Mouse (Mus musculus) embryonic facial prominence, embryonic 10.5 days (tissue): ENCODE measurements around the gene Gm45717. TPM values are rescaled to one million over a fixed set of nuclear protein-coding genes. Genes with fewer than 3 reads are reported as not detected.
"Not testable (repeated sequence)": the region's sequence is repeated elsewhere in the genome, so short reads cannot be mapped to it uniquely, and the experiment has no call there.

Experiments used
- DNase-seq: peaks from one replicate; pipeline ENCODE4 v3.0.0-alpha.2; 2017; ENCODE audit warnings: low spot score
- H3K27ac ChIP-seq: fragments of 300-500 bp; sonication (generic); replicated peaks from 2 replicates; pipeline ENCODE4 v1.5.1; 2016; ENCODE audit warnings: mild to moderate bottlenecking
- H3K27me3 ChIP-seq: fragments of 300-500 bp; sonication (generic); replicated peaks from 2 replicates; pipeline ENCODE4 v1.6.1; 2016; ENCODE audit warnings: low read depth, mild to moderate bottlenecking; ENCODE audit not compliant: poor library complexity, severe bottlenecking
- H3K36me3 ChIP-seq: fragments of 300-500 bp; sonication (generic); replicated peaks from 2 replicates; pipeline ENCODE4 v1.6.1; 2016; ENCODE audit warnings: mild to moderate bottlenecking, moderate library complexity
- H3K4me1 ChIP-seq: fragments of 300-500 bp; sonication (generic); 2 replicates; pipeline ENCODE4 v1.6.1; 2016
- H3K4me3 ChIP-seq: fragments of 300-500 bp; sonication (generic); 2 replicates; pipeline ENCODE4 v1.5.1; 2016; ENCODE audit warnings: mild to moderate bottlenecking, moderate library complexity
- H3K9me3 ChIP-seq: fragments of 300-500 bp; sonication (generic); 2 replicates; pipeline ENCODE4 v1.6.1; 2016; ENCODE audit warnings: mild to moderate bottlenecking
- WGBS: fragments of 180-500 bp; shearing (Covaris S2); methylation state at CpG from one replicate; pipeline ENCODE4 v1.1.7; 2016; 5-methylcytosine and 5-hydroxymethylcytosine counted together
- polyA plus RNA-seq: library from polyadenylated mRNA; unstranded; fragments of >200 nt; fragmentation: Nextera tagmentation; extraction: Ambion mirVana; gene quantifications from 2 replicates; pipeline ENCODE4 v1.2.1, GENCODE M21; 2016

The Gm45717 gene
- polyA plus RNA-seq, 1 experiment from 2014 or later, result 0.52 TPM

GRCm38 (mm10) chr7:140982971-140983370 is 27.2 kb upstream of the Gm45717 start:
- no peaks in the 10 kb centered on the region for H3K36me3 ChIP-seq
- no peak overlapping the region for H3K4me3 ChIP-seq
- H3K27me3 ChIP-seq, result no peaks in the 10 kb centered on the region
- WGBS, result 91% methylated on average over 7 of the region's 7 CpGs
- no peak for DNase-seq
- no peaks in the 10 kb centered on the region for H3K9me3 ChIP-seq
- no peak overlapping the region for H3K27ac ChIP-seq
- no peaks in the 10 kb centered on the region for H3K4me1 ChIP-seq

DNA sequence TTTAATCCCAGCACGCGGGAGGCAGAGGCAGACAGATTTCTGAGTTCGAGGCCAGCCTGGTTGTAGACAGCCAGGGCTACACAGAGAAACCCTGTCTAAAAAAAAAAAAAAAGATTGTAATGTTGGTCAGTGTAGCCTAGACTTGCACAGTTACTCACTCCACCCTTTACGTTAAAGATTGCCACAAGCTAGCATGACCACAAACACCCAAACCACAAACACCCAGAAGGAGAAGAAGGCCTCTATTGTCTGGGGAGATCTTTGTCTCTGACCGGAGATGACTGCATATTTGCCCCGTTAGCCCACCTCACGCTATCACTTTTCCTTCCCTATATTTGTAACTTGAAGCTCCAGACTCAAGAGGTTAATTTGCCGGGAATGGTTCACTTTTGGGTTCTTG is 26.0 kb upstream of the Gm45717 start:
- no peaks in the 10 kb centered on the region for H3K36me3 ChIP-seq

DNA sequence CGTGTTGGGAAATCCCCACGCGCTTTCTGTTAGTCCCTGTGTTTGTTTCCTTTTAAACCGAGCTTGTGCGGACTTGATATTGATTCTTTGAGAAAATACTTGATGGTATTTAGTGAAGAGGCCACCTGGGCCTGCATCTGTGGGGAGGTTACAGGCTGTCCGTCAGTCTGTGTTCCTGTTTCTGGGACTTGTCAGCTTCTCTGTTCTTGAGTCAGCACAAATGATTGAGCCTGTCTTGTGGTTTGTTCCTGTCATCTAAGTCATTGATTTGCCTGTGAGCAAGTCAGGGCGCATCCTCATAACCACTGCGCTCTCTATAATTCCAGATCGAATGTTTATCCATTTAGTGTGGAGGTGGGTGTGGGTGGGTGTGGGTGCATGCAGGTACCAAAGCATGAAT is 21.0 kb upstream of the Gm45717 start:
- WGBS, result 89% methylated on average over 9 of the region's 9 CpGs
- not testable (repeated sequence) for DNase-seq, H3K4me3 ChIP-seq, H3K36me3 ChIP-seq, H3K27ac ChIP-seq, H3K9me3 ChIP-seq
- Histone ChIP-seq H3K27me3 (peaks cover 12% of the 10 kb centered on the region; the same call in 1 of the 2 replicates), H3K4me1 (peaks cover 23% of the 10 kb centered on the region)

More for the DNA sequence above, 26.0 kb upstream of the Gm45717 start:
- WGBS, result 91% methylated on average over 8 of the region's 8 CpGs
- Histone ChIP-seq H3K4me1 (no peaks in the 10 kb centered on the region), H3K27ac (no peak overlapping the region), H3K27me3 (no peaks in the 10 kb centered on the region), H3K9me3 (no peaks in the 10 kb centered on the region), H3K4me3 (no peak overlapping the region)
- DNase-seq, result no peak

DNA sequence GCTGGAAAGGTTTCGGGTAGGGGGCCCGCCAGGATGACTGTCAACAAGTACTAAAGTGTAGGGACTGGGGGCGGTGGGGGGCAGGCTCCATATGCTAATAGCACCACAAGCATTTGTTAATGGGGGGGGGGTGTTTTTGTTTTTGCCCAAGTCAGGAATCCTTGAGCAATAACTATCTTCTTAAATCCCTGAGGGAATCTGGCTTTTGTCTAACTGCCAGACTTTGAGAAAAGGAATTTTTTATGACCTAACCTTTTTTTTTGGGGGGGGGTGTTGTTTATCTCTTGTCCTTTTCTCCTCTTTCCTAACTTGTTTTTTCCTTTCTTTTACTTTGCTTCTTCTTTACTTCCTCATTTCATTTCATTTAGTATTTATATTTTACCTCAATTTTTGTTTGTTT is 19.7 kb upstream of the Gm45717 start:
- Histone ChIP-seq H3K27me3 (peaks cover 19% of the 10 kb centered on the region), H3K9me3 (no peaks in the 10 kb centered on the region), H3K36me3 (no peaks in the 10 kb centered on the region), H3K4me1 (peaks cover 36% of the 10 kb centered on the region), H3K4me3 (no peak overlapping the region), H3K27ac (no peak overlapping the region)
- no peak for DNase-seq
- 24% methylated on average over 3 of the region's 3 CpGs for WGBS

DNA sequence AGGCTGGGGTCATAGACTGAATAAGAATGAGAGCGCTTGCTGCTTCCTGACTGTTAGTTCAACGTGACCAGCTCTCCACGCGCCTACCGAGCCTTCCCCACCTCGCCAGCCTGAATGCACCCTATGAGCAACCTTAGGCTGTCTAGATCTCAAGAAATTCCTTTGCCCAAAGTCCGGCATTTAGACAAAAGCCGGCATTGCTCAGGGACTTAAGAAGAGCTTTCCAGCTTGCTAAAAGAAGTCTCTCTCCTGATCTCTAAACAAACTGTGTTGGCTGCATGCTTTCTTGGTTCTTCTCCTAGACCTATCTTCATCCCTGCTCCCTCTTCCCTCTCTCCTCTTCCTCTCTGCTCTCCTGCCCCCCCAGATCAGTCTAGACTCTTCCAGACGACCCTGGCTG is 19.2 kb upstream of the Gm45717 start:
- Histone ChIP-seq H3K4me3 (0 out of 2 replicates have a peak overlapping the region, but pooled peaks have one; percentile 3), H3K27ac (0 out of 2 replicates have a peak overlapping the region, but pooled peaks have one; percentile 37), H3K27me3 (peaks cover 24% of the 10 kb centered on the region), H3K4me1 (peaks cover 38% of the 10 kb centered on the region), H3K9me3 (no peaks in the 10 kb centered on the region), H3K36me3 (no peaks in the 10 kb centered on the region)
- DNase-seq, result no peak
- 13% methylated on average over 9 of the region's 9 CpGs for WGBS

- WGBS, result 37% methylated on average over 14 of the region's 14 CpGs
- peak overlapping the region; percentile 54; the same call in 1 of the 2 replicates for H3K27ac ChIP-seq
- H3K27me3 ChIP-seq, result peaks cover 36% of the 10 kb centered on the region
- H3K9me3 ChIP-seq, result no peaks in the 10 kb centered on the region
- H3K36me3 ChIP-seq, result no peaks in the 10 kb centered on the region
- peaks cover 41% of the 10 kb centered on the region for H3K4me1 ChIP-seq
- no peak for DNase-seq
- no peak overlapping the region for H3K4me3 ChIP-seq
These were observed 17.8 kb upstream of the Gm45717 start for GRCm38 (mm10) chr7:140973396-140974165.

DNA sequence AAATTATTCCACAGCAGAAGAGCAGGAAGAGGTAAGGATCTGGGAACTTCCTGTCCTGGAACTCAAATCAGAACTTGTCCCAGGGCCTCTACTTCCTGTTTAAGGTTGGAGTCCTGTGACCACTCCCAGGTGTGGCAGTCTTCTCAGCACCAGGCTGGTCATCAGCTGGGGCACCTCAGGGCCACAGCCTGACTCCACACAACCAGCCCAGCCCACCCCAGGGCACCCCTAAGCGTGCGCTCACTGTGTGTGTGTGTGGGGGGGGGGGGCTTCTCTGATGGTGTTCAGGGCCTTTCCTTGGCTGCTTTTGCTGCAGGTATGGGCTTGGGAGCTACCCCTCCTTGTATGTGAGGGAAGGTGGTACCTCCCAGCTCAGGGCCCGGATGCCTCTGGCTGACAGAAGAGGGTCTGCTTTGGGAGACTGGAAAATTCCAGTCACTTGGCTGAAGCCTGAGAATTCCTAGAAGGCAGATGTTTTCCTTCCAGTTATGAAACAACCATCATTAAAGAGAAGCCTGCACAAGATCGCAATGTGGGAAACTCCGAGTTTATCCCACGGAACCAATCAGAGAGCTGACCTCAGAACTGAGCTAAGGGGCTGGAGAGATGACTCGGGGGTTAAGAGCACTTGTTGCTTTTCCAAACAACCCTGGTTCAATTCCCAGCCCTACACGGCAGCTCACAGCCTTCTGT is 15.9 kb upstream of the Gm45717 start:
- WGBS, result 84% methylated on average over 8 of the region's 8 CpGs
- no peaks in the 10 kb centered on the region for H3K36me3 ChIP-seq
- no peak overlapping the region; the same call in 1 of the 2 replicates for H3K27ac ChIP-seq
- peaks cover 36% of the 10 kb centered on the region for H3K27me3 ChIP-seq
- H3K4me1 ChIP-seq, result peaks cover 55% of the 10 kb centered on the region
- no peak overlapping the region for H3K4me3 ChIP-seq
- DNase-seq, result no peak
- H3K9me3 ChIP-seq, result no peaks in the 10 kb centered on the region

DNA sequence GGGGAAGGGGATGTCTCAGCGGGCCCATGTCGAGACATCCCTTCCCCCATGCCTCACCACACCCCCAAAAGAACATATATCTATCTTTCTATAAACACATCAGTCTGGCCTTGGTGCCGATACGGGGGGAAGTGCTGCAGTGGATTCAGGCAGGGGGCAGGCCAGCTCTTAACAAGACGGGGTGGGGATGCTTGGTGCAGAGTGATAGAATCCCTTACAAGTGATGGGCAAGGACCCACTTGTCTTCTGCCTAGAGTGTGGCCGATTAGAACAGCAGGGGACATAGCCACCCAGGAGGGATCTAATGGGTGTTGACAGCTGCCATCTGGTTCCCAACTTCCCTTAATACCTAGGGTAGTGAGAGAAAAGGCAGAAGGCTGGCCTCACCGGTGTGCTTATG is 15.2 kb upstream of the Gm45717 start:
- Histone ChIP-seq H3K27me3 (peaks cover 36% of the 10 kb centered on the region), H3K9me3 (no peaks in the 10 kb centered on the region), H3K36me3 (no peaks in the 10 kb centered on the region), H3K27ac (no peak overlapping the region), H3K4me1 (peaks cover 55% of the 10 kb centered on the region), H3K4me3 (no peak overlapping the region)
- WGBS, result 55% methylated on average over 7 of the region's 7 CpGs
- DNase-seq, result no peak

DNA sequence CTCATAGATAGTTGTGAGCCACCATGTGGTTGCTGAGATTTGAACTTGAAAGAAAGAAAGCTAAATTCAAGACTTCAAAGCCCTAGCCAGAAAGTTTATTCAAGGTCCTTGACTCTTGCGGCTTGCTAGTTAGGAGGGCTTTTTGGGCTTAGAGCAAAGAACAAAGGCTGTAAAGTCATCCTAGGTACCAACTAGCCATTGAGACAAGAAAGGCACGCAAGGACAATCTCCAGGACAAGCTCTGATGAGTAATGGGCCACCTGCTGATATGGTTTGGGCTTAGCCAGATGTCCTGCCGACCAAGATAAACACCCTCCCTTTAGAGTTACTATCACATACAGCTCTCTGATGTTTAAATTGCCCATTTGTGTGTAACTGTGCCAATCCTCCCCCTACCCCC is 13.0 kb upstream of the Gm45717 start:
- 25% methylated on average over 3 of the region's 3 CpGs for WGBS

DNA sequence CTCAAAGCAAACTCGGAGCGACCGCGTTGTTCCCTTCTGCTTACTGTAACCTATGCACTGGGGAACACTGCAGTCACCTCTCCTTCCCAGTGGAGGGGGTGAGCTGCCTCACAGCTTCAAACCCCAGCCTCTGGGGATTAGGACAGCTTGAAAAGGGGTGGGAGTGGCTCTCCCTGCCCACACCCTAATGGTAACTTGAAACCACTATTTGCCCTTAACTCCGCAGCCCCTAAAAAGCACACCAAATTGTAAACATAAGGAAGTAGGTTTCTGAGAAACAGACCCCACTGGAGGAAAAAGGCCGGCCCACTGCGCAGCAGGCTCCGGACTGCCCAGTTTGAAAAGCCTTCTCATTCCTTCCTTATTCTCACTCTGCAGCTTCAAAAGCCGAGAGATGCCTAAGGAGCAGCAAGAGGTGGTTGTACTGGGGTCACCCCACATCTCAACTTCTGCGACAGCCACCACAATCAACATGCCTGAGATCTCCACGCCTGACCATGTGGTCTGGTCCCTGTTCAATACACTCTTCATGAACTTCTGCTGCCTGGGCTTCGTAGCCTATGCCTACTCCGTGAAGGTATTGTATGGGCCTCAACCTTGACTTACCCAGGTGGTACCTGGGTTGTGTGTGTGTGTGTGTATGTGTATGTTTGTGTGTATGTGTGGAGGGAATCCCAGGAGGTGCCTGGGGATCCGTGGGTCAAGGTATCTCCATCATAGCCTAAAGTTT is 12.3 kb upstream of the Gm45717 start:
- Histone ChIP-seq H3K4me1 (peaks cover 34% of the 10 kb centered on the region), H3K4me3 (peak overlapping the region; percentile 34), H3K36me3 (no peaks in the 10 kb centered on the region), H3K27ac (peak overlapping the region; percentile 11), H3K9me3 (no peaks in the 10 kb centered on the region), H3K27me3 (peaks cover 25% of the 10 kb centered on the region)
- WGBS, result 7% methylated on average over 14 of the region's 14 CpGs
- DNase-seq, result peak; percentile 46

More for the DNA sequence above, 13.0 kb upstream of the Gm45717 start:
- H3K4me3 ChIP-seq, H3K27ac ChIP-seq, DNase-seq, H3K9me3 ChIP-seq, H3K36me3 ChIP-seq: not testable (repeated sequence)
- Histone ChIP-seq H3K4me1 (peaks cover 41% of the 10 kb centered on the region), H3K27me3 (peaks cover 25% of the 10 kb centered on the region)

GRCm38 (mm10) chr7:140966921-140967320 is 11.2 kb upstream of the Gm45717 start, which contains the start of gene Ifitm1:
TSS of gene Ifitm1 (plus strand) at chr7:140967221.
- 78% methylated on average over 4 of the region's 4 CpGs for WGBS
- peak within 1 kb of the TSS; percentile 11 for H3K27ac ChIP-seq
- peak within 1 kb of the TSS; percentile 34 for H3K4me3 ChIP-seq
- H3K4me1 ChIP-seq, result peaks cover 34% of the 10 kb centered on the region
- peaks cover 25% of the 10 kb centered on the region for H3K27me3 ChIP-seq
- DNase-seq, result no peak
- H3K36me3 ChIP-seq, result no peaks in the 10 kb centered on the region
- H3K9me3 ChIP-seq, result no peaks in the 10 kb centered on the region

GRCm38 (mm10) chr7:140962733-140963132 is 7.0 kb upstream of the Gm45717 start:
- H3K4me3 ChIP-seq, result no peak overlapping the region
- H3K4me1 ChIP-seq, result peaks cover 16% of the 10 kb centered on the region
- no peaks in the 10 kb centered on the region for H3K36me3 ChIP-seq
- no peak for DNase-seq
- peaks cover under 1% of the 10 kb centered on the region; the same call in 1 of the 2 replicates for H3K27me3 ChIP-seq
- H3K9me3 ChIP-seq, result no peaks in the 10 kb centered on the region
- H3K27ac ChIP-seq, result no peak overlapping the region
- 55% methylated on average over 2 of the region's 2 CpGs for WGBS
